Mouse (Mus musculus): ENCODE data around the gene Donson. TPM values are rescaled to one million over a fixed set of nuclear protein-coding genes. Genes with fewer than 3 reads are reported as not detected.

The Donson gene
- polyA plus RNA-seq, 1 experiment from 2014 or later, result 5.4 TPM

GRCm38 (mm10) chr16:91627831-91628230 lies 60.7 kb downstream of the Donson start:
- Histone ChIP-seq H3K9me3 (ENCODE audit: control insufficient read depth, low read length) (no peaks in the 10 kb centered on the region), H3K4me2 (replicated peaks; ENCODE audit: low read depth) (no peak overlapping the region), H3K4me1 (replicated peaks; ENCODE audit: control insufficient read depth, insufficient read depth) (no peaks in the 10 kb centered on the region), H3K27ac (replicated peaks) (no peak overlapping the region), H3K4me3 (ENCODE audit: low read depth, low read length) (no peak overlapping the region), H3K9ac (ENCODE audit: low read length) (no peak overlapping the region), H3K36me3 (ENCODE audit: control insufficient read depth, insufficient read depth, low read length) (peaks cover 29% of the 10 kb centered on the region), H3K27me3 (ENCODE audit: control insufficient read depth, insufficient read depth, low read length) (no peaks in the 10 kb centered on the region)
- WGBS, result 80% methylated on average over 7 of the region's 7 CpGs
- DNase-seq (ENCODE audit: low spot score), result no peak
- ATAC-seq (ENCODE audit: low FRiP score, low TSS enrichment), result no peak
- TF ChIP-seq CTCF (IDR thresholded peaks at IDR 0.05; ENCODE audit: low read depth), result no peak
- no peak for TF ChIP-seq EP300 (optimal IDR thresholded peaks at IDR 0.05)

Other genes starting within 250 kb of the Donson start
- gene Ifnar1, start 203.5 kb downstream of the Donson start, polyA plus RNA-seq (2015; fragmentation: Nextera tagmentation; extraction: Ambion mirVana), result 18.3 and 19.2 TPM in 2 replicates
- gene Ifngr2, start 141.7 kb downstream of the Donson start, polyA plus RNA-seq (2015; fragmentation: Nextera tagmentation; extraction: Ambion mirVana), result 54.9 and 57.8 TPM in 2 replicates
- 60.8 and 64.6 TPM in 2 replicates for gene Tmem50b, start 91.0 kb downstream of the Donson start, polyA plus RNA-seq (2015; fragmentation: Nextera tagmentation; extraction: Ambion mirVana)
- gene Dnajc28, start 69.7 kb downstream of the Donson start, polyA plus RNA-seq (2015; fragmentation: Nextera tagmentation; extraction: Ambion mirVana), result 1.1 and 1.4 TPM in 2 replicates
- gene Gart, start 41.8 kb downstream of the Donson start, polyA plus RNA-seq (2015; fragmentation: Nextera tagmentation; extraction: Ambion mirVana), result 35.7 and 36.4 TPM in 2 replicates
- 62.3 and 65.8 TPM in 2 replicates for gene Son, start 41.3 kb downstream of the Donson start, polyA plus RNA-seq (2015; fragmentation: Nextera tagmentation; extraction: Ambion mirVana)
- gene Cryzl1, start 40.2 kb upstream of the Donson start, polyA plus RNA-seq (2015; fragmentation: Nextera tagmentation; extraction: Ambion mirVana), result 45.2 and 45.3 TPM in 2 replicates
- gene Itsn1, start 40.5 kb upstream of the Donson start, polyA plus RNA-seq (2015; fragmentation: Nextera tagmentation; extraction: Ambion mirVana), result 7.8 and 8.7 TPM in 2 replicates

Data from stomach, postnatal 0 days (tissue).